ENCODE assay signal across 25 mouse cellular contexts in the genomic region with DNA sequence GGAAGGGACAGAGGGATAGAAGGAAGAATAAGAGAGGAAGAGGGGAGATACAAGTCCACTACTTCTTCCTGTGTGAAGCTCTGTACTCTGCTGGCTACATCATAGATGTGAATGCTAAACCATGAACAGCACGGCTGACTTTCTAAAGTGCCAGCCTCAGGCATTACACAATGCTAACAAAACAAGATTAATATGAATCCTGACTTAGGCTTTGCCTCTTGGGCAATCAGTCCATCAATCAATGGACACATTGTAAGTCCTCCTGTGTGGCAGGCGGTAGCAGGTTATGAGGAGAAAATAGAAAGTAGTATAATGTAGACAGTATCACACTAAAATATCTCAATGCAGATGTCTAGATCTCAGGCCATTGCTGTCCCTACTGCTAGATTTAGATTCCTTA.
DNase-seq lines count a peak whose midpoint lies in the region; ATAC-seq and TF ChIP-seq lines count a peak whose summit lies in the region.
"Had no signal": no experiment of that assay in that cellular context is flagged by ENCODE, and none has a peak within 500 bp of the region (broad histone marks: within the 10 kb centered on the region; RNA-seq: fewer than 3 reads in every experiment).

No protein-coding gene starts in this region.

- no peaks in the 10 kb centered on the region for H3K79me2 ChIP-seq in liver, adult 2 months (ENCODE audit: control insufficient read depth, insufficient read depth, low read length)

- H3K9me3 ChIP-seq in hindbrain, embryonic 12.5 days (replicated peaks): no peaks in the 10 kb centered on the region
- H3K9me3 ChIP-seq: embryonic facial prominence, embryonic 10.5 days; embryonic facial prominence, embryonic 12.5 days; forebrain, embryonic 10.5 days; forebrain, embryonic 13.5 days; forebrain, embryonic 15.5 days; G1E had no signal

- H3K27ac ChIP-seq in liver, adult 2 months (replicated peaks; ENCODE audit: insufficient read depth, low read depth, low read length): no peak overlapping the region
- H3K27ac ChIP-seq in hindbrain, embryonic 12.5 days: no peak overlapping the region
- H3K27ac ChIP-seq: embryonic facial prominence, embryonic 10.5 days; embryonic facial prominence, embryonic 12.5 days; forebrain, embryonic 10.5 days; forebrain, embryonic 13.5 days; forebrain, embryonic 15.5 days had no signal

- H3K4me2 ChIP-seq in hindbrain, embryonic 12.5 days (replicated peaks): no peak overlapping the region
- H3K4me2 ChIP-seq: embryonic facial prominence, embryonic 12.5 days; forebrain, embryonic 13.5 days; forebrain, embryonic 15.5 days had no signal

- no peaks in the 10 kb centered on the region for H3K4me1 ChIP-seq in liver, adult 2 months (ENCODE audit: control insufficient read depth, insufficient read depth, low read length)
- no peaks in the 10 kb centered on the region for H3K4me1 ChIP-seq in hindbrain, embryonic 12.5 days
- H3K4me1 ChIP-seq: embryonic facial prominence, embryonic 12.5 days; forebrain, embryonic 10.5 days; forebrain, embryonic 13.5 days; forebrain, embryonic 15.5 days had no signal

- ATAC-seq in hindbrain, embryonic 12.5 days (ENCODE audit: low FRiP score): no peak
- ATAC-seq: activated CD4-positive, CD25-positive, alpha-beta regulatory T cell, adult 4 months; CD4-positive, CD25-positive, alpha-beta regulatory T cell, adult 4 months; forebrain, embryonic 13.5 days; forebrain, embryonic 15.5 days; forebrain, postnatal 0 days; Patski had no signal

- no peak for TF ChIP-seq CTCF in liver, adult 2 months (IDR thresholded peaks at IDR 0.05; ENCODE audit: low read depth, low read length)

- no peak overlapping the region for H3K9ac ChIP-seq in liver, adult 2 months (ENCODE audit: low read depth, low read length)
- H3K9ac ChIP-seq in hindbrain, embryonic 12.5 days: no peak overlapping the region
- H3K9ac ChIP-seq: embryonic facial prominence, embryonic 12.5 days; forebrain, embryonic 13.5 days; forebrain, embryonic 15.5 days; forebrain, postnatal 0 days had no signal

- DNase-seq in liver, adult 2 months (ENCODE audit: extremely low read depth, low read depth, low spot score): peak; percentile 73
- DNase-seq in liver (no peak), adipocyte (ENCODE audit: low spot score) (peak; percentile 52)
- DNase-seq in gonadal fat pad, adult 2 months (ENCODE audit: low read depth): peak; percentile 76
- DNase-seq: adrenal gland, adult 2 months; adrenal gland, postnatal 10 days; adrenal gland, postnatal 25 days; B cell, adult 2 months; cerebellum, adult 11 months; cerebellum, adult 2 months; cerebellum, adult 9-10 months; cerebellum, postnatal 10 days; cerebellum, postnatal 25 days; forebrain, postnatal 0 days had no signal

- WGBS in liver, adult 2 months: 22% methylated on average over 2 of the region's 2 CpGs
- WGBS in hindbrain, embryonic 12.5 days: 89% methylated on average over 2 of the region's 2 CpGs

- no peaks in the 10 kb centered on the region for H3K27me3 ChIP-seq in liver, adult 2 months (ENCODE audit: control insufficient read depth, insufficient read depth, low read length)
- no peaks in the 10 kb centered on the region for H3K27me3 ChIP-seq in hindbrain, embryonic 12.5 days
- H3K27me3 ChIP-seq: CH12.LX; embryonic facial prominence, embryonic 12.5 days; forebrain, embryonic 13.5 days; forebrain, embryonic 15.5 days; Patski had no signal

- H3K4me3 ChIP-seq in liver, adult 2 months (ENCODE audit: insufficient read depth, low read depth, low read length): no peak overlapping the region
- H3K4me3 ChIP-seq in hindbrain, embryonic 12.5 days: no peak overlapping the region
- H3K4me3 ChIP-seq: embryonic facial prominence, embryonic 10.5 days; embryonic facial prominence, embryonic 12.5 days; forebrain, embryonic 10.5 days; forebrain, embryonic 13.5 days; forebrain, embryonic 15.5 days had no signal

- H3K36me3 ChIP-seq in liver, adult 2 months (ENCODE audit: control insufficient read depth, insufficient read depth, low read length): no peaks in the 10 kb centered on the region
- H3K36me3 ChIP-seq in hindbrain, embryonic 12.5 days: no peaks in the 10 kb centered on the region
- H3K36me3 ChIP-seq: embryonic facial prominence, embryonic 10.5 days; embryonic facial prominence, embryonic 12.5 days; forebrain, embryonic 10.5 days; forebrain, embryonic 15.5 days; G1E had no signal

- no peak for TF ChIP-seq POLR2A in liver, adult 2 months (IDR thresholded peaks at IDR 0.05; ENCODE audit: extremely low read depth, insufficient read depth, low read length)
